Mouse (Mus musculus) hindbrain, embryonic 16.5 days (tissue): ENCODE measurements around the gene Zkscan14. TPM values are rescaled to one million over a fixed set of nuclear protein-coding genes. Genes with fewer than 3 reads are reported as not detected.
A peak's percentile ranks its signal among the peaks of the same experiment; 100 is the strongest.
"Not testable (repeated sequence)": the region's sequence is repeated elsewhere in the genome, so short reads cannot be mapped to it uniquely, and the experiment has no call there.

Experiments used
- ATAC-seq: fragments of 200-750 bp; cut with Nextera tagmentation; 2 replicates; pipeline ENCODE4 v1.8.0; 2017; ENCODE audit warnings: moderate TSS enrichment, moderate library complexity
- H3K27ac ChIP-seq: fragments of 300-500 bp; sonication (generic); 2 replicates; pipeline ENCODE4 v1.5.1; 2014; ENCODE audit warnings: low read depth, mild to moderate bottlenecking, control low read depth, low read length, moderate library complexity
- H3K27me3 ChIP-seq: fragments of 300-500 bp; sonication (generic); replicated peaks from 2 replicates; pipeline ENCODE4 v1.6.1; 2014; ENCODE audit warnings: low read length; ENCODE audit not compliant: control insufficient read depth, insufficient read depth
- H3K36me3 ChIP-seq: fragments of 300-500 bp; sonication (generic); 2 replicates; pipeline ENCODE4 v1.6.1; 2014; ENCODE audit warnings: mild to moderate bottlenecking, low read length, moderate library complexity, mixed read lengths; ENCODE audit not compliant: control insufficient read depth, insufficient read depth
- H3K4me1 ChIP-seq: fragments of 300-500 bp; sonication (generic); 2 replicates; pipeline ENCODE4 v1.6.1; 2014; ENCODE audit warnings: low read depth, low read length; ENCODE audit not compliant: control insufficient read depth, insufficient read depth
- H3K4me2 ChIP-seq: fragments of 300-500 bp; sonication (generic); 2 replicates; pipeline ENCODE4 v1.6.1; 2014; ENCODE audit warnings: mild to moderate bottlenecking, low read length, control low read depth, moderate library complexity
- H3K4me3 ChIP-seq: fragments of 300-500 bp; sonication (generic); 2 replicates; pipeline ENCODE4 v1.5.1; 2014; ENCODE audit warnings: mild to moderate bottlenecking, low read length, control low read depth, moderate library complexity
- H3K9ac ChIP-seq: fragments of 300-500 bp; sonication (generic); 2 replicates; pipeline ENCODE4 v1.6.1; 2014; ENCODE audit warnings: low read depth, mild to moderate bottlenecking, control low read depth, low read length, moderate library complexity
- H3K9me3 ChIP-seq: fragments of 300-500 bp; sonication (generic); 2 replicates; pipeline ENCODE4 v1.6.1; 2014; ENCODE audit warnings: mild to moderate bottlenecking, low read length, moderate library complexity; ENCODE audit not compliant: control insufficient read depth
- WGBS: fragments of 180-500 bp; shearing (Covaris S2); extraction: QIAGEN DNeasy Blood & Tissue Kit; methylation state at CpG from one replicate; pipeline ENCODE4 v1.1.7; 2014; 5-methylcytosine and 5-hydroxymethylcytosine counted together
- polyA plus RNA-seq: library from polyadenylated mRNA; unstranded; fragments of >200 nt; fragmentation: Nextera tagmentation; extraction: Ambion mirVana; gene quantifications from 2 replicates; pipeline ENCODE4 v1.2.1, GENCODE M21; 2015

Gene Zkscan14
- 13.1 and 14.1 TPM in 2 replicates for polyA plus RNA-seq

GRCm38 (mm10) chr5:145201321-145201991, at the start of gene Zkscan14:
Gene Zkscan14 (minus strand): TSS chr5:145201868.
- Histone ChIP-seq H3K4me2 (peak within 1 kb of the TSS; percentile 99), H3K4me3 (peak within 1 kb of the TSS; percentile 76), H3K36me3 (0 out of 2 replicates have a peak, but pooled peaks cover 2% of the 10 kb centered on the region), H3K27ac (peak within 1 kb of the TSS; percentile 59), H3K27me3 (no peaks in the 10 kb centered on the region), H3K9ac (peak within 1 kb of the TSS; percentile 82), H3K4me1 (peaks cover 21% of the 10 kb centered on the region), H3K9me3 (no peaks in the 10 kb centered on the region)
- ATAC-seq: peak; percentile 25; the same call in 1 of the 2 replicates
- WGBS: 2% methylated on average over 37 of the region's 37 CpGs

GRCm38 (mm10) chr5:145249520-145249919, 47.9 kb upstream of the Zkscan14 start:
- H3K9me3 ChIP-seq: no peaks in the 10 kb centered on the region
- 94% methylated on average over 3 of the region's 3 CpGs for WGBS
- no peak overlapping the region for H3K9ac ChIP-seq
- no peaks in the 10 kb centered on the region for H3K4me1 ChIP-seq
- no peak overlapping the region for H3K4me3 ChIP-seq
- no peak overlapping the region for H3K4me2 ChIP-seq
- H3K36me3 ChIP-seq: peaks cover 13% of the 10 kb centered on the region
- H3K27ac ChIP-seq: no peak overlapping the region
- H3K27me3 ChIP-seq: no peaks in the 10 kb centered on the region
- ATAC-seq: no peak

- Histone ChIP-seq H3K9ac (no peak overlapping the region), H3K27ac (no peak overlapping the region), H3K4me3 (no peak overlapping the region), H3K27me3 (no peaks in the 10 kb centered on the region), H3K4me2 (no peak overlapping the region), H3K9me3 (no peaks in the 10 kb centered on the region), H3K4me1 (peaks cover 15% of the 10 kb centered on the region), H3K36me3 (peaks cover 29% of the 10 kb centered on the region)
- no peak for ATAC-seq
Measured at GRCm38 (mm10) chr5:145234636-145235035, 33.0 kb upstream of the Zkscan14 start.

- H3K27ac ChIP-seq: peak overlapping the region; percentile 91
- no peaks in the 10 kb centered on the region for H3K27me3 ChIP-seq
- H3K4me2 ChIP-seq: peak overlapping the region; percentile 84
- H3K9ac ChIP-seq: peak overlapping the region; percentile 98
- under 1% methylated on average over 46 of the region's 49 CpGs for WGBS
- H3K4me1 ChIP-seq: peaks cover 15% of the 10 kb centered on the region
- peak; percentile 84 for ATAC-seq
- H3K9me3 ChIP-seq: no peaks in the 10 kb centered on the region
- H3K36me3 ChIP-seq: peaks cover 17% of the 10 kb centered on the region
- H3K4me3 ChIP-seq: peak overlapping the region; percentile 99
Measured at GRCm38 (mm10) chr5:145231893-145232411, 30.3 kb upstream of the Zkscan14 start.

GRCm38 (mm10) chr5:145231367-145231871, 29.8 kb upstream of the Zkscan14 start, which contains the start of gene Zfp655:
Gene Zfp655 (plus strand): TSS chr5:145231715.
- peak within 1 kb of the TSS; percentile 91 for H3K27ac ChIP-seq
- H3K36me3 ChIP-seq: peaks cover 16% of the 10 kb centered on the region
- H3K9me3 ChIP-seq: no peaks in the 10 kb centered on the region
- H3K9ac ChIP-seq: peak within 1 kb of the TSS; percentile 98
- H3K27me3 ChIP-seq: no peaks in the 10 kb centered on the region
- peak; percentile 98 for ATAC-seq
- under 1% methylated on average over 39 of the region's 42 CpGs for WGBS
- peak within 1 kb of the TSS; percentile 99 for H3K4me3 ChIP-seq
- H3K4me2 ChIP-seq: peak within 1 kb of the TSS; percentile 84
- peaks cover 15% of the 10 kb centered on the region for H3K4me1 ChIP-seq

GRCm38 (mm10) chr5:145230641-145231040, 29.0 kb upstream of the Zkscan14 start:
- WGBS: 88% methylated on average over 4 of the region's 4 CpGs
- no peak overlapping the region; the same call in 1 of the 2 replicates for H3K9ac ChIP-seq

GRCm38 (mm10) chr5:145229283-145229682, 27.6 kb upstream of the Zkscan14 start:
- not testable (repeated sequence) for H3K9me3 ChIP-seq, H3K36me3 ChIP-seq, H3K9ac ChIP-seq, H3K4me3 ChIP-seq, H3K27ac ChIP-seq, H3K27me3 ChIP-seq, ATAC-seq, H3K4me2 ChIP-seq
- WGBS: 85% methylated on average over 6 of the region's 6 CpGs
- H3K4me1 ChIP-seq: peaks cover 15% of the 10 kb centered on the region

More at GRCm38 (mm10) chr5:145230641-145231040, 29.0 kb upstream of the Zkscan14 start:
- Histone ChIP-seq H3K27me3 (no peaks in the 10 kb centered on the region), H3K36me3 (peaks cover 11% of the 10 kb centered on the region), H3K4me1 (peaks cover 15% of the 10 kb centered on the region), H3K4me2 (peak overlapping the region; percentile 84), H3K4me3 (peak overlapping the region; percentile 99), H3K9me3 (no peaks in the 10 kb centered on the region), H3K27ac (no peak overlapping the region)
- no peak for ATAC-seq

GRCm38 (mm10) chr5:145226453-145226852, 24.8 kb upstream of the Zkscan14 start:
- H3K36me3 ChIP-seq: peaks cover 5% of the 10 kb centered on the region
- 62% methylated on average over 2 of the region's 2 CpGs for WGBS
- no peak overlapping the region for H3K4me2 ChIP-seq
- no peak overlapping the region for H3K9ac ChIP-seq
- H3K27me3 ChIP-seq: no peaks in the 10 kb centered on the region
- peaks cover 3% of the 10 kb centered on the region; the same call in 1 of the 2 replicates for H3K4me1 ChIP-seq
- no peak overlapping the region for H3K27ac ChIP-seq
- ATAC-seq: no peak
- H3K9me3 ChIP-seq: no peaks in the 10 kb centered on the region
- H3K4me3 ChIP-seq: no peak overlapping the region

GRCm38 (mm10) chr5:145223395-145223794, 21.7 kb upstream of the Zkscan14 start:
- Histone ChIP-seq H3K27ac (no peak overlapping the region), H3K9ac (no peak overlapping the region), H3K27me3 (no peaks in the 10 kb centered on the region), H3K4me1 (no peaks in the 10 kb centered on the region), H3K36me3 (peaks cover 23% of the 10 kb centered on the region), H3K4me2 (no peak overlapping the region), H3K4me3 (no peak overlapping the region), H3K9me3 (no peaks in the 10 kb centered on the region)
- WGBS: 85% methylated on average over 12 of the region's 12 CpGs
- ATAC-seq: no peak
